Mouse (Mus musculus) hindbrain, embryonic 11.5 days (tissue): ENCODE results near the gene Zfp964. TPM values are rescaled to one million over a fixed set of nuclear protein-coding genes. Genes with fewer than 3 reads are reported as not detected.
A peak's percentile ranks its signal among the peaks of the same experiment; 100 is the strongest.
"Not testable (repeated sequence)": the region's sequence is repeated elsewhere in the genome, so short reads cannot be mapped to it uniquely, and the experiment has no call there.

Experiments
- ATAC-seq: fragments of 200-750 bp; cut with Nextera tagmentation; 2 replicates; pipeline ENCODE4 v1.8.0; 2017; ENCODE audit warnings: mild to moderate bottlenecking, moderate TSS enrichment, moderate library complexity; ENCODE audit not compliant: low FRiP score
- DNase-seq: peaks from one replicate; pipeline ENCODE4 v3.0.0-alpha.2; 2015; ENCODE audit warnings: low spot score
- H3K27ac ChIP-seq: fragments of 300-500 bp; sonication (generic); 2 replicates; pipeline ENCODE4 v1.5.1; 2014; ENCODE audit warnings: mild to moderate bottlenecking, low read depth, low read length
- H3K27me3 ChIP-seq: fragments of 300-500 bp; sonication (generic); 2 replicates; pipeline ENCODE4 v1.6.1; 2014; ENCODE audit warnings: mild to moderate bottlenecking, low read length, moderate library complexity, mixed read lengths; ENCODE audit not compliant: control insufficient read depth, insufficient read depth
- H3K36me3 ChIP-seq: fragments of 300-500 bp; sonication (generic); 2 replicates; pipeline ENCODE4 v1.6.1; 2014; ENCODE audit warnings: mild to moderate bottlenecking, low read length, moderate library complexity, mixed read lengths; ENCODE audit not compliant: control insufficient read depth, insufficient read depth
- H3K4me1 ChIP-seq: fragments of 300-500 bp; sonication (generic); replicated peaks from 2 replicates; pipeline ENCODE4 v1.6.1; 2014; ENCODE audit warnings: low read length, mixed read lengths; ENCODE audit not compliant: control insufficient read depth, insufficient read depth
- H3K4me2 ChIP-seq: fragments of 300-500 bp; sonication (generic); replicated peaks from 2 replicates; pipeline ENCODE4 v1.6.1; 2014; ENCODE audit warnings: mild to moderate bottlenecking, low read depth, low read length
- H3K4me3 ChIP-seq: fragments of 300-500 bp; sonication (generic); 2 replicates; pipeline ENCODE4 v1.5.1; 2014; ENCODE audit warnings: low read depth, low read length
- H3K9ac ChIP-seq: fragments of 300-500 bp; sonication (generic); 2 replicates; pipeline ENCODE4 v1.6.1; 2014; ENCODE audit warnings: low read depth, low read length
- H3K9me3 ChIP-seq: fragments of 300-500 bp; sonication (generic); 2 replicates; pipeline ENCODE4 v1.6.1; 2016; ENCODE audit warnings: low read length; ENCODE audit not compliant: control insufficient read depth
- WGBS: fragments of 180-500 bp; shearing (Covaris S2); extraction: QIAGEN DNeasy Blood & Tissue Kit; methylation state at CpG from one replicate; pipeline ENCODE4 v1.1.7; 2014; 5-methylcytosine and 5-hydroxymethylcytosine counted together
- polyA plus RNA-seq: library from polyadenylated mRNA; unstranded; fragments of >200 nt; fragmentation: Nextera tagmentation; extraction: Ambion mirVana; gene quantifications from 2 replicates; pipeline ENCODE4 v1.2.1, GENCODE M21; 2014

Zfp964 gene
- polyA plus RNA-seq, result 2.3 and 3.1 TPM in 2 replicates

- H3K9ac ChIP-seq, result peak within 1 kb of the TSS; percentile 77
- ATAC-seq (peak; percentile 100), DNase-seq (peak; percentile 94)
- H3K27ac ChIP-seq, result peak within 1 kb of the TSS; percentile 72
- under 1% methylated on average over 55 of the region's 55 CpGs for WGBS
- no peaks in the 10 kb centered on the region for H3K27me3 ChIP-seq
- H3K9me3 ChIP-seq, result no peaks in the 10 kb centered on the region
- 0 out of 2 replicates have a peak, but pooled peaks cover 2% of the 10 kb centered on the region for H3K4me1 ChIP-seq
- H3K36me3 ChIP-seq, result no peaks in the 10 kb centered on the region
- H3K4me2 ChIP-seq, result peak within 1 kb of the TSS; percentile 92
- H3K4me3 ChIP-seq, result peak within 1 kb of the TSS; percentile 51
Measured at GRCm38 (mm10) chr8:69654358-69654981, at the start of gene Zfp964. TSS of gene Zfp964 (plus strand) at chr8:69654479.

GRCm38 (mm10) chr8:69614687-69615086 is 39.6 kb upstream of the Zfp964 start:
- no peak overlapping the region for H3K4me3 ChIP-seq
- no peak for DNase-seq
- no peak for ATAC-seq
- no peak overlapping the region for H3K9ac ChIP-seq
- no peaks in the 10 kb centered on the region for H3K4me1 ChIP-seq
- 61% methylated on average over 2 of the region's 2 CpGs for WGBS
- no peaks in the 10 kb centered on the region for H3K9me3 ChIP-seq
- peaks cover 11% of the 10 kb centered on the region for H3K36me3 ChIP-seq
- no peak overlapping the region for H3K27ac ChIP-seq
- no peak overlapping the region for H3K4me2 ChIP-seq
- H3K27me3 ChIP-seq, result no peaks in the 10 kb centered on the region

GRCm38 (mm10) chr8:69618078-69618477 is 36.2 kb upstream of the Zfp964 start:
- DNase-seq (no peak), ATAC-seq (peak; percentile 14; the same call in 1 of the 2 replicates)
- no peaks in the 10 kb centered on the region for H3K4me1 ChIP-seq
- H3K9me3 ChIP-seq, result no peaks in the 10 kb centered on the region
- no peak overlapping the region for H3K4me2 ChIP-seq
- H3K36me3 ChIP-seq, result peaks cover 3% of the 10 kb centered on the region; the same call in 1 of the 2 replicates
- H3K27ac ChIP-seq, result no peak overlapping the region
- WGBS, result 80% methylated on average over 1 of the region's 1 CpGs
- no peaks in the 10 kb centered on the region for H3K27me3 ChIP-seq
- no peak overlapping the region for H3K4me3 ChIP-seq
- no peak overlapping the region for H3K9ac ChIP-seq

GRCm38 (mm10) chr8:69625095-69625789 is 29.0 kb upstream of the Zfp964 start, which contains the start of gene Zfp868:
TSS of gene Zfp868 (minus strand) at chr8:69625548.
- Histone ChIP-seq H3K9ac (peak within 1 kb of the TSS; percentile 79), H3K9me3 (no peaks in the 10 kb centered on the region), H3K4me2 (peak within 1 kb of the TSS; percentile 49), H3K27ac (peak within 1 kb of the TSS; percentile 93), H3K36me3 (no peaks in the 10 kb centered on the region), H3K4me1 (no peaks in the 10 kb centered on the region; the same call in 1 of the 2 replicates), H3K27me3 (no peaks in the 10 kb centered on the region), H3K4me3 (peak within 1 kb of the TSS; percentile 75)
- DNase-seq (peak; percentile 98), ATAC-seq (peak; percentile 100)
- WGBS, result under 1% methylated on average over 40 of the region's 41 CpGs

- WGBS, result 52% methylated on average over 10 of the region's 10 CpGs
- Histone ChIP-seq H3K27ac (no peak overlapping the region), H3K27me3 (no peaks in the 10 kb centered on the region), H3K9me3 (no peaks in the 10 kb centered on the region), H3K4me1 (0 out of 2 replicates have a peak, but pooled peaks cover 2% of the 10 kb centered on the region), H3K36me3 (no peaks in the 10 kb centered on the region), H3K4me3 (peak overlapping the region; percentile 51; the same call in 1 of the 2 replicates), H3K4me2 (peak overlapping the region; percentile 92; the same call in 1 of the 2 replicates), H3K9ac (no peak overlapping the region; the same call in 1 of the 2 replicates)
- DNase-seq, result no peak
- peak; percentile 3 for ATAC-seq
Measured at GRCm38 (mm10) chr8:69653808-69654357, 396 bp upstream of the Zfp964 start.

- Histone ChIP-seq H3K4me2 (no peak overlapping the region), H3K4me1 (no peaks in the 10 kb centered on the region), H3K36me3 (no peaks in the 10 kb centered on the region), H3K27ac (no peak overlapping the region), H3K9me3 (no peaks in the 10 kb centered on the region), H3K9ac (no peak overlapping the region), H3K27me3 (no peaks in the 10 kb centered on the region), H3K4me3 (no peak overlapping the region)
- DNase-seq (no peak), ATAC-seq (no peak)
Measured at GRCm38 (mm10) chr8:69661294-69661693, 7.0 kb downstream of the Zfp964 start.

- H3K36me3 ChIP-seq, H3K9me3 ChIP-seq, H3K9ac ChIP-seq, ATAC-seq, H3K4me1 ChIP-seq, H3K27ac ChIP-seq, H3K4me2 ChIP-seq, DNase-seq, H3K4me3 ChIP-seq, H3K27me3 ChIP-seq: not testable (repeated sequence)
- WGBS, result 78% methylated on average over 2 of the region's 2 CpGs
Measured at GRCm38 (mm10) chr8:69665051-69665450, 10.8 kb downstream of the Zfp964 start.

GRCm38 (mm10) chr8:69701810-69702209 is 47.5 kb downstream of the Zfp964 start:
- Histone ChIP-seq H3K4me1 (no peaks in the 10 kb centered on the region), H3K4me2 (no peak overlapping the region), H3K9ac (no peak overlapping the region), H3K27ac (no peak overlapping the region), H3K4me3 (no peak overlapping the region), H3K36me3 (peaks cover 17% of the 10 kb centered on the region), H3K27me3 (no peaks in the 10 kb centered on the region), H3K9me3 (no peaks in the 10 kb centered on the region)
- 70% methylated on average over 6 of the region's 6 CpGs for WGBS
- DNase-seq (no peak), ATAC-seq (no peak)
